Mouse (Mus musculus) retina, postnatal 1 day (tissue): ENCODE measurements around the gene Ldhd.

Source experiments
- DNase-seq: peaks from one replicate; pipeline ENCODE4 v3.0.0-alpha.2; 2012

Ldhd gene

DNA sequence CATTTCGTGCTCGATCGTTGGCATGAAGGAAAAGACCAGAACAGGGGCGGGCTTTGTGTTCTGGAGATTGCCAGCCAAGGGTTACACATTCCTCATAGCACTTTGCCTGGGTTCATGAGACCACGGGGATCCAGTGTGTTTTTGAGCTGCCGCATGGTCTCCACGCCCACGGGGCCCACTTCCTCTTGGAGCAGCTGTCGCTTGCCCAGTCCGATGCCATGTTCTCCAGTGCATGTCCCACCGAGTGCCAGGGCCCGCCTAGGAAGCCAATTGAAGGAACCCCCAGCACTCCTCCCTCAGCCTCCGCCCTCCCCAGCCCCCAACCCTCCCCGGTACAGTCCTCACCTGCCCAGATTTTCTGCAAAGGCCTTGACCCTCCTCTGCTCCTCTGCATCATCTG, 3.2 kb downstream of the Ldhd start:
- no peak for DNase-seq

DNA sequence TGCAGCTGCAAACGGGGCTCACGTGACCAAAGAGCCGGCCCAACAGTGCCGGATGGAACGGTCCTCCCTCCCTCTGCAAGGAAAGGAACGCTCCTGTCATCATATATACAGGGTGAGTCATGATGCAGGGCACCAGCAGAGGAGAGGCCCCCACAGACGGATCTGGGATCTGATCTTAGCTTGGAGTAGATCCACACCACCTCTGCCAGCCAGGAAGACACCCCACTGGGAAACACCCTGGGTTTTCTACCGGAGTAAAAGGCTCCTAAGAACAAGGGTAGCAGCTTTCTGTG, 3.7 kb downstream of the Ldhd start:
- no peak for DNase-seq

DNA sequence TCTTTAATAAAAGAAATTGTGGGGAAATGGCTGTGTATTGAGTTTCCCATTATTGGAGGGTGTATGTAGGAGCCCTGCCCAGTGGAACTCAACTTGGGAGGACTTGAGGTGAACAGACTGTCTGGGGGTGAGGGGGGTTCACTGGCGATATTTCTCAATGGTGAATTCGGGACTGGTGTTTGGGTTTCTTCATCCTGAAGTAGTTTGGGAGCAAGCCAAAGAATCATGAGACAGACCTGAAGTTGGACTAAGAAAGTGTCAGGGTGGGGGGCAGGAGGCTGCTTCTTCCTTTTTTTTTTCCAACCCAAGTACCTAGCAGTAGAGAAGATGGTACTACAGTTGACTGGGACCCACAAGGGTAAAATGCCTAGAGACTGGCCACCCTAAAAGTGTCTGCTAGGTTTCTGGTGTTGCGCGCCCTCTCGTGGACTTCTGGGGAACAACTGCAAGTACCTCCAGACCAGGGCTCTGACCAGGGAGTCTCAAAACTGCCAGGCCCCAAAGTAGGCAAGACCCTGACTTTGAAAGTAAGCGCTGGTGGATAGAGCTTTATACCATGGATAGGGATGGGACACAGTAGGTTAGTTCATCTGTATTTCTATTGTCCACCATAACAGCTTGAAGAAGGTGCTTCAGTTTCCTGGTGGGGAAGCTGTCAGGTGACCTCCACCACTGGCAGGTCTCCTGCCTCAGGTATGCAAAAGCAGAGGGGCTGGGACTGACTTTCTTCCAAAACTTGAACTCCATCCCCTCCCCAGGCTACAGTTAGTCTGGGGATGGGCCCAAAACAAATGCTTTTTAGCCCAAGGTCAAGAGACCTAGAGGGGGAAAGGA, 4.3 kb downstream of the Ldhd start:
- DNase-seq: peak; percentile 79

DNA sequence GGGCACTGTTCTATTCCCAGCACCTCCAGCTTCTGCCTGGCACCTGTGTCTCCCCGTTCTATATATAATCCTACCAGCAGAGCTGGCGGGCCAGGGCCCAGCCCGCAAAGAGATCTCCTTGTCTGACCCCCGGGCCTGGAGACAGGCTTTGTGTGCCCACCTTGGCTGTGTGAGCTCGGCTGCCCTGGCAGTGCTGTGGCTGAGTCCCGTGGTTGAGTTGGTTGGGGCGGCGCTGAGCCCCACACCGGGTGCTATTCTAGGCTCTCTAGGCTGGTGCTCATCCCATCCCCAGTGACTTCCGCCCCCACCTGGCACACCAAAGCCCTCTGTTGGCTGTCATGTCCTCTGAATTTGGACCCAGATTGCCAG, 5.3 kb downstream of the Ldhd start:
- DNase-seq: no peak

DNA sequence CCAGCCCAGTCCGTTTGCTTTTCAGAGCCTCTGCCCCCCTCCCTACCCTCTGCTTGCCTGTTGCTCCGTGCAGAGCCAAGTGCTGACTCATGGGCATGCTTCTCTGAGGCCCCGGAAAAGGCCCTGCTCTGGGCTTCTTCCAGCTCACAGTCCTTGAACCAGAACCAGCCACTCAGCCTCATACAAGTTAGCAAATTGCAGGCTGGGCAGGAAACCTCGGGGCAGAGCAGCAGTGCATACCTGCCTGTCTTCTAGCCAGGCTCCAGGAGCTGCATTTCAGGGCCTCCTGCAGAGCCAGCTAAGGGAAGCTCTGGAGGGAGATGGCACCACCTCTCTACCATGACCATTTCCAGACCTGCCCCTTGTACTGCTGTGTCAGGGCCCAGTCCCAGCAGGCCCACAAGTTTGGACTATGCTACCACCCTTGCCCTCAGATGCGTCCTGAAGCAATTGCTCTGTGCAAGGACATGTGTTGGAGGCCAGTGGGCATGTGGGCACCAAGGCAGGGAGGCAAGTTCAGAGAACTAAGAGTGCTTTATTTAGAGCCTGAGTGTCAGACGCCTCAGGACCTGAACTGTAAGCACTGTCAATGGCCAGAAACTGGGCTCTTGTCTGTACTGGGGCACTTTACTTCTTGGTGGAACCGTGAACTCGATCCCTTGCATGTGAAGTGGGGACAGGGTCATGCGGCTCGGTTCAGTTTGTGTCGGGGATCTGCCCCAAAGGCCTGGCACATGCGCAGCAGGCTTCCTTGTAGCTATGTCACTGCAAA, 5.9 kb downstream of the Ldhd start:
- no peak for DNase-seq

DNA sequence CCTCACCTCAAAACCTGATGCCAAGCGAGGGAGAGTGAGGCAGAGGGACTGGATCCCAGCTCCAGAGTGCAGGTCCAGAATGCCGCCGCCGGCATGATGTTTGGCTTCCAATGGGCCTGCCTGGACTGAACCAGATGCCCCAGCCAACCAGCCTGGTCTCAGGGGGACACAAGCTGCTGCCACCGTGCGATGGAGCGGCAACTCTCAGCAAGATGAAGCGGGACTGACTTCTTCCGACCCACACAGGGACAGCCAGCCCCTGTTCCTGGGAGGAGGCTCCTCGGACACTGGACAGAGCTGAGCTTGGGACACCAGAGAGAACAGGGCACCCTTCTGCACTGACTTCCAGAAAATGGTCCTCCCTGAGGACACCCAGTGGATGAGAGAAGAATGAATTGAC, 7.6 kb downstream of the Ldhd start:
- no peak for DNase-seq

DNA sequence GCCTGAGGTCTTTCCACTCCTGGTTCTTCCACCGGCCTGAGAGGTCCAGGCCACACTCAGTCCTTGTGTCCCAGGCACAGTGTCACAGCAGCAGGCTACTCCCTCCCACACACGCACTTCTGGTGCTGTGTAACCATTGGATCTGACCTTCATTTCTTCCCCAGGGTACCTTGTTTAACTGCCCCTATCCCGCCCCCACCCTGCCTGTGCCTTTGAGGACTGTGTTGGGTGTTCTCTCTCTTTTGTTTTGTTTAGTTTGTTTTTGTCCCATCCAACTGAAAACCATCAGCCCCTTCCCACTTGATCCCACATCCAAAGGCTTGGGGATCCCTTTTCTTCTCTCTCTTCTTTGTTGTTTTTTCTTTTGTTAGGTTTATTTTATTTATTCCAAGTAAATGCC, 8.1 kb downstream of the Ldhd start:
- DNase-seq: no peak

DNA sequence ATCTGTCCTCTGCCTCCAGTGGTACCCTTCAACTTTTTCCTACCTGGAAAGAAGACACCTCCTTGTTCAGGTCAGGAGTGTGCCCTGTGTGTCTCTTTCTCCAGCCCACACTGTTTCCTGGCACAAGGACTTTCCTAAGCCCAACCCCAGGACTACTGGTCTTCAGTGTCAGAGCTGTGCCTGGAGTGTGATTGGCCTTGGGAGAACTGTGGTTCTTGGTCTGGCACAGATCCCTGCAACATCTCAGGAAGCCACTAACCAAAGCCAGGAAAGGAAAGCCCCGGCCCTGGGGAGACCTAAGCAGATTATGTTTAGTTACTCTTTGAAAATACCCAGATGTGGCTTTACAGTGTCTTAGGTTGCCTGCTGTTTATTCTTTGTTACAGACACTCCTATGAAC, 10.2 kb downstream of the Ldhd start:
- DNase-seq: no peak

DNA sequence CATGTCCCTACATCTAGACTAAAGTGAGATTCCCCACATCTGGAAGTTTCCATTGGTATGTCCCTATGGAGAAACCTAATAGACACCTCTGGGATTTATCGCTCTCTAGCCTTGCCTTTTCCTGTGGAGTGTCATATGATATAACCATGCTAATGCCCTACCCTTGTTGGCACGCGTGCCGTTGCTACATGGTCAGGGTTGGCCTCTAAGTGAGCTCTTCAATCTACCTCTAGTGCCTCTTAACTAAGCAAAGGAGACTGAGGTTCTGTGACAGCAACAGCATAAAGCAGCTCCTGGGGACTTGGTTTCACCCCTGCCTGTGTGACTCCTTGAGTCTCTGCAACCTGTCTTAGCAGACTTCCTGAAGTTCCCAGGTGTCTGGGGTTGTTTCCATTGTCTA, 11.9 kb downstream of the Ldhd start:
- DNase-seq: no peak

DNA sequence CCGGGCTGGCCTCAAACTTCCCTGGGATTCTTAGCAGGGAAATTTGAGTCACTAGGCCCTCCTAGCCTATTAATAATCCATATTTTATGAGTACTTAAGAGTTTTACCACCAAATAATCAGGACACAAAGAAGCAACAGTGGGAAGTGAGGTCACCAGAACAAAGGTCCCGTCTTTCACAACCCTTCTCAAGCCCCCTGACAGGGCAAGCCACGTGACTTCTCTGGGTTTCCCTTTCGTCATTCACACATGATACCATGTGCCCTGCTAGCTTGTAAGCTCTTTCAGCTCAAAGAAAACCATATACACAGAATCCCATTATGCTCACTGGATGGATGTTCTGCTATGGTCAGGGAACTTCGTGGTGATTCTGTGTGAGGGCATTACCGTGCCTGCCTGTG, 12.4 kb downstream of the Ldhd start:
- no peak for DNase-seq

DNA sequence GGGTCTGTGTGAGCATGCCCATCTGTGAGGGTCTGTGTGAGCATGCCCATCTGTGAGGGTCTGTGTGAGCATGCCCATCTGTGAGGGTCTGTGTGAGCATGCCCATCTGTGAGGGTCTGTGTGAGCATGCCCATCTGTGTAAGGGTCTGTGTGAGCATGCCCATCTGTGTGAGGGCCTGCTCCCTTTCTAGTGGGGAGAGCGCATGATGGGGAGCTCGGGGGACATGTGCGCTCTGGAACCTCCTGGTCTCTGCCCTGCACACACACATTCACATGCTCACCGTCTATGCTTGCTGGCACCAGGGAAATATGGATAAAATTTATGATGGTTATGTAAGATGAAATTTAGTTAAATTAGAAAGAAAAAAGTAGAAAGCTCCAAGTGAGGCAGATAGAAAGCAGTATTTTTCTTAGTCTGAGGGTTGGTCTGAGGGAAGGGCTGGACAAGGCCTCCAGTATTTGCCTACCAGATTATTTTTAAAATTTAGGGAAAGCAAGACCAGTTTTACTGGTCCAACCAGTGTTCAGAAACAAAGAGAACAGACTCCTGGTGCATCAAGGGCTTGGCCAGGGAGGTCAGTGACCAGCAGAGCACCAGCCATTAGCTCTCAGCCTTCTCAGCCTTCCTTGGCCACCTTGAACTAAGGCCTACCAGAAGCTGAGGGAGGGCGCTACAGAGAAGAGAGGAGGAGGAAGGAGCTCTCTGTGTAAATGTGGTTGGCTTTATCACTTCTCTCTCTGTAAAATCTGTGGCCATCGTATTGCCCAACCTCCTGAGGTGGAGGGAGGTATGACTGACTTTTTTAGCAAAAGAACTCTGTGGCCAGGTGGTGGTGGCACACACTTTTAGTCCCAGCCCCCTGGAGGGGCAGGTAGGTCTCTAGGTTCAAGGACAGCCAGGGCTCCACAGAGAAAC, 15.1 kb downstream of the Ldhd start:
- DNase-seq: no peak

DNA sequence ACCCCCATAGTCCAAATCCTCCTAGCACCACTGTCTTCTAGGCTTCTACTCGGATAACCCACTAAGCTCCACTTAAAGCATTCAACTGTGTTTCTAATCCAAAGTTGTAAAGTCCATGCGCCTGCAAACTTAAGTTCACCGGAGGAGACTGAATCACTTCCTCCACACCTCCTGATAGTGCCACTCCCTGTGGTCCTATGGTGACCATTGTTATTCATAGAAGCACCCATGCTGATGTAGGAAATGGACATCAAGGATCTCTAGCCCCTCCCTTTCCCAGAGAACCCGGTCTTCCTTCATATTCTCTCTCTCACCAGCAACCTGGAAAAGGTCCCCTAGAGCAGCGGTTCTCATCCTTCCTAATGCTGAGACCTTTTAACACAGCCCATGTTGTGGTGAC, 17.0 kb downstream of the Ldhd start:
- DNase-seq: no peak

DNA sequence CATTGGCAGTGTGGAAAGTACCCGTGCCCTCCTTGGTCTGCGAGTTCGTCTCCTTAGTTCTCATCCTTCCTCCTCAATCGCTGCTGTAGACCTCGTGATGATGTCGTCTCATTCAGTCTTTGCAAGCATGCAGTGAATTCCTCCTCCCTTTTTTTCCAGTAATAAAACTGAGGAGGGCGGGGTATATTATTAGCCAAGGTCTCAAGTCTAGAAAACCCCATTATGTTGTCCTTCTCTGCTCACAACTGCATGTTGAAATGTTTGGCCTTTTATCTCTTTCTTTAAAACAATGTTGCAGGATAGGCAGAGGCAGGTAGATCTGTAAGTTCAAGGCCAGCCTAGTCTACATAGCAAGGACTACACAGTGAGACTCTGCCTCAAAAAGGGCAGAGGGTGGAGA, 22.8 kb downstream of the Ldhd start:
- DNase-seq: no peak

DNA sequence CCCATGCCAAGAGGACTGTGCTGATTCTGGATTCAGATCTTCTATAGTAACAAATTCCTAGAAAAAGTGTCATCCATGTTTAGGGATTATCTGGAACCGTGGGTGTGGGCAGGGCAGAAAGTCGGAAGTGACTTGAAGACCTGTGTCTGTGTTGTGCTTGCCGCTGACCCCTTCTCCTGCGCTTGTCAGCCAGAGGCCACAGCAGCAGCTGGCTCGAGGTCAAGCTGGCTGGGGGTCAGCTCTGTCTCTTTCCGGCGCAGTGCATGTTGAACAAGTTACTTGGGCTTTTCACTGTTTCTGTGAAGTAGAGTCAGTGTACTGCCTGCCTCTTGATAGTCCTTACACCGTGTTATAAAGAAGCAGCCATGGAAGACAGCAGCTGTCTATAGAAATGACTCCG, 23.2 kb downstream of the Ldhd start:
- no peak for DNase-seq

DNA sequence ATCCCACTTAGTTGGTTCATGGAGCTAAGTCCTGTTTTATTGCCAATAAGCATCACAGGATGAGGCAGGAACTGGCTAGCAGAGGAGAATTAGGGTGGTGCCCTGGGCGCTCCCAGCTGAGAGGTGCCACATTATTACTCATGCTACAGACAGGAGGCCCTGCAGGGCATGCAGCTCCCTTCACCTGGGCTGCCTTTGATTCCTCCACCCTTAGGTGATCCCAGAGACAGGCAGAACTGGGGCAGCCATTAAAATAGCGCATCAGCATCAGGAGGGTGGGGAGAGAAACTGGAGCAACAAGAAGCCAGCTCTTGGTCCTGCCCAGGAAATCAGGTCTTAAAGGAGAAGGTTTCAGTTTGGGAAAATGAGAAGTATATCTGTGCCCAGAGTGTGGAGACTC, 25.2 kb downstream of the Ldhd start:
- DNase-seq: no peak

DNA sequence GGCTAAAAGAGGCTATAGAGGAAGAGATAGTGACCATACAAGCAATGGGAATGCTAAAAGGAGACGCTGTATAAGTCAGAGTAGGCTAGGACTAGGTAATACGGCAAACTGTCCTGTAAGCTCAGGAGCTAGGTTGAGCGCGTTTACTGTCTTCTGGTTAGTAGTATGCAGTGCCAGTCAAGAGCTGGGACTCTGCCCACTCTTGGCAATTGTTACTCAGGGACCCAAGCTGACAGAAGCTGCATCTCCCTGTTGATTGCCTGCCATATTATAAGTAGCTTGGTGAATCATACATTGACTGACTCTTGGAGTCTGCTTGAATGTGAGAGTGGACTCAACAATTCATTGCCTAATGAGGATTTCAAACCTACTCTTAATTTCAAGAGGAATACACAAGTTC, 28.1 kb downstream of the Ldhd start:
- no peak for DNase-seq

DNA sequence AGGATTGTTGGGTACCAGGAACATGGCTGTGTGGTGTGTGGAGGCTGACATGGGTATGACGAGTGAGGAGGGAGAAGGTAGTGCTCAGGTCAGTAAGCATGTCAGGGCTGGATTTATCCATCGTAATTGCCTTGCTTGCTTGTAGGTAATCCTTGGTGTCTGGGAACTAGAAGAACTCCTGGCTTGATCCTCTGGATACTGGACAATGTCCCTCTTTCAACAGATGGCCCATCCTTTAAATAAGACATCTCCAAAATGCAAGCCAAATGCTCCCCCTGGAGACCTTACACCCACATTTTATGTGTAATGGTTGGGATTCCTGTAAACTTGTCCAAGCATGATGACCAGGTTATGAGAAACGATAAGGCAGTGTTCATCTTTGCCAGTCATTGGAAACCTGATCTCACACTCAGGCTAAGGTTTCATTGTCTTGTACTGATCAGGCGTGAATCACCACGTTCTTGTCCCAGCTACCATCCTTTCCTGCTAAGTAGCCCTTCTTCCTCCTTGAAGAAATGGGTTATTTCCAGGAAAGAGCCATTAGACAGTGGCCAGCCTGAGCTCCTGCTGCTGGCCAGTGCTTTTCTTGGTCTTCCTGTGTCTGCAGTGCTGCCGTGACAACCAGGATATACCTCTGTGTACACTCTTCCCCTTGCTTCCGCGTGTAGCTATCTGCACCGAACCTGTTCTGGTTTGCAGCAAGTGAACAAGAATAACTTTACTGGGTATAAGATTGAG, 30.3 kb downstream of the Ldhd start:
- DNase-seq: no peak

DNA sequence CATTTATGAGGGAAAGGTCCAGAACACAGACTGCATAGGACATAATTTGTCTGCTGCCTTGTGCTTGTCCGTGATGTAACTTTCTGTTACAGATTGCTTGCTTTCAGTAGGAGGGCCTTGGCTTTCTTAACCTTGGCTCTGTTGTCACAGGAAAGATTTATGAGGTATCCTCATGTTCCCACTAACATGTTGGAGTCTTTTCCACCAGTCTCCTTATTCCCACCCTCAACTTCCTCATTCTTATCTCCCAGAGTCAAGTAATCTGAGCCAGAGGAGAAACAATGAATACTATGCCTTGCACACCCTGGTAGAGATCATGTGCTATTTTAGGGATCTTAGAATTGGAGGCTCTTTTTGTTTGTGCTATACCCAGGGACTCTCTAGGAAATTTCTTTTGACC, 32.9 kb downstream of the Ldhd start:
- DNase-seq: no peak

DNA sequence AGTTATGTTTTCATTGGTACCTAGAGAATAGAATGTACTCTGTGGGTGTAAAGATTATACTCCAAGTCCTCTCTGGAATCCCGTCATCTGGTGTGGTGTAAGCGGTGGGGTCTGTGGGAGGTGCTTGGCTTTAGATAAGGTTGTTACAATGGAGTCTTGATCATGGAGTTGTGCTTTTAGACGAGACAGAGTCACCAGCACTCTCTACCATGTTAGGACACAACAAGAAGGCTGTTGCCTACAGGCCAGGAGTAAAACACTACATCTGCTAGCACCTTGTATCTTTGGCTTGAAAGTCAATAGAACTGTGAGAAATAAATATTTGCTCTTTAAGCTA, 33.7 kb downstream of the Ldhd start:
- no peak for DNase-seq

DNA sequence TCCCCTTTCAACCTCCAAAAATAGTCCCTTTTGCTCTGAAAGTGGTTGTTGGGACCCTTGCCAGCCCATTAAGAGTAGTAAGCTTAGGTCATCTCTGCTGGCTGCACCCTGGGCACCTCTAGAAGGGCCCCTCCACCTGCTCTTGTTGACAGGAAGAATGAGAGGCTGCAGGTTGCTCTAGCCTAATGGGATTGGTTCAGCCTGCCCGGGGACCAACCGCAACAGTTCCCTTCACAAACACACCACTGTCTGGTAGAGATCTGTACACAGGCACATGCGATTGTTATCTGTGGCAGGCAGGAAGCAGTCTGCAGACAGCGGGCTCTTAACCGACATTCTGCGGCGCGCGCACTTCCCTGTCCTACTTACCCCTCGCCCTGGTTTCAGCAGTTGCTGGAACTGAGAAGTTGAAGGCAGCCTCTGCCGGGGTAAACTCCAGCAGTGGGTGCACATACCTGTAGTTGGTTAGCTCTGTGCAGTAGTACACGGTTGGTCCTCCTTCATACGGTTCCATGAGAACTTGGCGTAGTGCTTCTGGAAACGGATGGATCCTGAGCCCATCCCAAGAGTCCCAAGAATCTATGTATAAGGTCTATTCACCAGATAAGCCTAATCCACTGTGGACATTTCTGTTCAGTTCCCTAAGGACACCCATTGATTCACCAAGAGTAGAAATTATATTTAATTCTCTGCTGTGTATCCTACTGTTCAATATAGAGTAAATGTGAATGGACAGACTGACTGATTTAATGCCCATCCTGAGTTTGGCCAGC, 34.3 kb downstream of the Ldhd start:
- DNase-seq: no peak

DNA sequence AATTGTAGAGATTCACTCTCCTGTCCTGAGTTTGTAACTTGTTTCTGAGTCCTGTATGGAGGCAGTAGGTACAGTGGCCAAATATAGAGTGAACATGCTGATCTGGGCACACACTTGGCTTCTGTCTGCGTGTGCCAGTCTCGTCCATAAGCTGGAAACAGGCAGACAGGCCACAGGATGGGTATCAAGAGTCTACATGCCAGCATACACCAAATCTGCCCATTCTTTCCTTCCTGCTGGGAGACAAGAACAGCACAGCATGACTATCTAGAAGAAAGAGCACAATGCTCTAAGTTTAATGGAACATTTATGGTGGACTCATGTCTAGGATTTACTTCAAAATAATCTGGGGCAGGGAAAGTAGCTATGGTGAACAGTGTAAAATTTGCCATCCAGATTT, 35.2 kb downstream of the Ldhd start:
- no peak for DNase-seq

DNA sequence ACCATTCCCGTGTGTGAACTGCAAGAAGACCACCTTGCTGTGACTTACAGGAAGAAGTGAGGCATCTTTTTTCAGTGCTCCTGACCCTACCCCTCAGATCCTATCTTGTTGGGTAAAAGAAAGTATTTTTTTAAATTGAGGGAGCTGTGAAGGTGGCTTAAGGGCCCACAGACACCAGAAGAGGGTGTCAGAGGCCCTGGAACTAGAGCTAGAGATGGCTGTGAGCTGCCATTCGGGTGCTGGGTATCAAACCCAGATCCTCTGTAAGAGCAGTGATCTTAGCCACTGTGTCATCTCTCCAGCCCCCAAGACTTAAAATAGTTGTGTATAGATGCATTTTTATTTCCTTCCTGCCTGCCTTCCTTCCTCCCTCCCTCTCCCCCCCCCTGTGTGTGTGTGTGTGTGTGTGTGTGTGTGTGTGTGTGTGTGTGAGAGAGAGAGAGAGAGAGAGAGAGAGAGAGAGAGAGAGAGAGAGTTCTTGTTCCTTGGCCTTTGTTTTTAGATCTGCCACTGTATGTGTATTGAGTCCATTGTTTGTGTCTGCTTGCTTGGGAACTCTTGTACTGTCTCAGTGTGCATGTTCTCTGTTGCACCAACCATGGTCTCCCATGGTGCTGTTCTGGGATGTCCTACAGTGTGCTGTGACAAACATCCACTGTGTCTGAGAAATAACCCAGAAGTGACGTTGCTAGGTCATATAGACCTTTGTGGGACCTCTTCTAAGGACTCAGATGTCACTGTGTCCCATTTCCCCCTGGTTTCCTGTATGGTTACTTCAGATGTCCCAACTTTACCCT, 35.9 kb downstream of the Ldhd start:
- no peak for DNase-seq
